Mouse (Mus musculus) heart, embryonic 10.5 days (tissue): ENCODE data around the gene Osbpl9. TPM values are rescaled to one million over a fixed set of nuclear protein-coding genes. Genes with fewer than 3 reads are reported as not detected.
A peak's percentile ranks its signal among the peaks of the same experiment; 100 is the strongest.

Experiments used
- DNase-seq: peaks from one replicate; pipeline ENCODE4 v3.0.0-alpha.2; 2017; ENCODE audit warnings: low spot score
- H3K27ac ChIP-seq: fragments of 300-500 bp; sonication (generic); 2 replicates; pipeline ENCODE4 v1.5.1; 2016; ENCODE audit warnings: mild to moderate bottlenecking
- H3K27me3 ChIP-seq: fragments of 300-500 bp; sonication (generic); 2 replicates; pipeline ENCODE4 v1.6.1; 2016; ENCODE audit warnings: mild to moderate bottlenecking; ENCODE audit not compliant: poor library complexity, insufficient read depth, severe bottlenecking
- H3K36me3 ChIP-seq: fragments of 300-500 bp; sonication (generic); 2 replicates; pipeline ENCODE4 v1.6.1; 2016; ENCODE audit warnings: mild to moderate bottlenecking, moderate library complexity
- H3K4me1 ChIP-seq: fragments of 300-500 bp; sonication (generic); 2 replicates; pipeline ENCODE4 v1.6.1; 2016; ENCODE audit warnings: mild to moderate bottlenecking
- H3K4me3 ChIP-seq: fragments of 300-500 bp; sonication (generic); 2 replicates; pipeline ENCODE4 v1.5.1; 2016; ENCODE audit warnings: mild to moderate bottlenecking, moderate library complexity
- H3K9me3 ChIP-seq: fragments of 300-500 bp; sonication (generic); 2 replicates; pipeline ENCODE4 v1.6.1; 2016; ENCODE audit warnings: mild to moderate bottlenecking, moderate library complexity
- WGBS: fragments of 180-500 bp; shearing (Covaris S2); methylation state at CpG from one replicate; pipeline ENCODE4 v1.1.7; 2016; 5-methylcytosine and 5-hydroxymethylcytosine counted together
- polyA plus RNA-seq: library from polyadenylated mRNA; unstranded; fragments of >200 nt; fragmentation: Nextera tagmentation; extraction: Ambion mirVana; gene quantifications from 2 replicates; pipeline ENCODE4 v1.2.1, GENCODE M21; 2016

Gene Osbpl9
- polyA plus RNA-seq, 1 experiment from 2014 or later: 43.5 TPM

GRCm38 (mm10) chr4:109193886-109194285, 8.2 kb downstream of the Osbpl9 start:
- no peak overlapping the region for H3K4me3 ChIP-seq
- WGBS: 77% methylated on average over 5 of the region's 5 CpGs
- peaks cover 15% of the 10 kb centered on the region for H3K4me1 ChIP-seq
- no peaks in the 10 kb centered on the region for H3K9me3 ChIP-seq
- H3K36me3 ChIP-seq: no peaks in the 10 kb centered on the region
- H3K27me3 ChIP-seq: no peaks in the 10 kb centered on the region
- DNase-seq: no peak
- H3K27ac ChIP-seq: no peak overlapping the region

- 54% methylated on average over 10 of the region's 10 CpGs for WGBS
- H3K36me3 ChIP-seq: no peaks in the 10 kb centered on the region
- H3K27me3 ChIP-seq: no peaks in the 10 kb centered on the region
- no peaks in the 10 kb centered on the region for H3K9me3 ChIP-seq
- H3K4me1 ChIP-seq: peaks cover 12% of the 10 kb centered on the region
- DNase-seq: no peak
- no peak overlapping the region for H3K4me3 ChIP-seq
- no peak overlapping the region; the same call in 1 of the 2 replicates for H3K27ac ChIP-seq
Observed at GRCm38 (mm10) chr4:109191598-109191997, 10.5 kb downstream of the Osbpl9 start.

- 79% methylated on average over 8 of the region's 8 CpGs for WGBS
Observed at GRCm38 (mm10) chr4:109185616-109186405, 16.3 kb downstream of the Osbpl9 start.

GRCm38 (mm10) chr4:109175677-109176076, 26.4 kb downstream of the Osbpl9 start:
- H3K9me3 ChIP-seq: no peaks in the 10 kb centered on the region
- 0 out of 2 replicates have a peak, but pooled peaks cover 1% of the 10 kb centered on the region for H3K36me3 ChIP-seq
- H3K4me3 ChIP-seq: no peak overlapping the region
- H3K27ac ChIP-seq: no peak overlapping the region
- H3K4me1 ChIP-seq: peaks cover 19% of the 10 kb centered on the region; the same call in 1 of the 2 replicates
- DNase-seq: no peak
- H3K27me3 ChIP-seq: no peaks in the 10 kb centered on the region

More at GRCm38 (mm10) chr4:109185616-109186405, 16.3 kb downstream of the Osbpl9 start:
- no peak overlapping the region for H3K4me3 ChIP-seq
- no peaks in the 10 kb centered on the region for H3K4me1 ChIP-seq
- DNase-seq: no peak
- no peaks in the 10 kb centered on the region for H3K27me3 ChIP-seq
- no peak overlapping the region for H3K27ac ChIP-seq
- no peaks in the 10 kb centered on the region for H3K9me3 ChIP-seq
- no peaks in the 10 kb centered on the region for H3K36me3 ChIP-seq

- Histone ChIP-seq H3K27ac (no peak overlapping the region), H3K4me3 (no peak overlapping the region), H3K4me1 (peaks cover 19% of the 10 kb centered on the region; the same call in 1 of the 2 replicates), H3K36me3 (0 out of 2 replicates have a peak, but pooled peaks cover 1% of the 10 kb centered on the region), H3K9me3 (no peaks in the 10 kb centered on the region), H3K27me3 (no peaks in the 10 kb centered on the region)
- DNase-seq: no peak
- WGBS: 58% methylated on average over 7 of the region's 7 CpGs
Observed at GRCm38 (mm10) chr4:109173775-109174440, 28.2 kb downstream of the Osbpl9 start.

GRCm38 (mm10) chr4:109173369-109173768, 28.7 kb downstream of the Osbpl9 start:
- H3K4me3 ChIP-seq: no peak overlapping the region
- H3K4me1 ChIP-seq: peaks cover 19% of the 10 kb centered on the region; the same call in 1 of the 2 replicates
- H3K36me3 ChIP-seq: 0 out of 2 replicates have a peak, but pooled peaks cover 1% of the 10 kb centered on the region
- no peaks in the 10 kb centered on the region for H3K27me3 ChIP-seq
- 83% methylated on average over 4 of the region's 4 CpGs for WGBS
- no peak overlapping the region for H3K27ac ChIP-seq
- H3K9me3 ChIP-seq: no peaks in the 10 kb centered on the region
- DNase-seq: no peak

GRCm38 (mm10) chr4:109165521-109166173, 36.4 kb downstream of the Osbpl9 start:
- H3K9me3 ChIP-seq: no peaks in the 10 kb centered on the region
- H3K27me3 ChIP-seq: no peaks in the 10 kb centered on the region
- no peaks in the 10 kb centered on the region for H3K36me3 ChIP-seq
- no peak overlapping the region for H3K4me3 ChIP-seq
- WGBS: 32% methylated on average over 12 of the region's 12 CpGs
- H3K27ac ChIP-seq: no peak overlapping the region
- H3K4me1 ChIP-seq: peaks cover 2% of the 10 kb centered on the region; the same call in 1 of the 2 replicates
- DNase-seq: peak; percentile 84

GRCm38 (mm10) chr4:109156481-109157261, 45.4 kb downstream of the Osbpl9 start:
- 32% methylated on average over 24 of the region's 24 CpGs for WGBS
- H3K36me3 ChIP-seq: no peaks in the 10 kb centered on the region
- no peaks in the 10 kb centered on the region for H3K9me3 ChIP-seq
- H3K27ac ChIP-seq: peak overlapping the region; percentile 42; the same call in 1 of the 2 replicates
- DNase-seq: no peak
- H3K27me3 ChIP-seq: no peaks in the 10 kb centered on the region
- H3K4me3 ChIP-seq: peak overlapping the region; percentile 44
- H3K4me1 ChIP-seq: peaks cover 16% of the 10 kb centered on the region

- WGBS: 77% methylated on average over 6 of the region's 6 CpGs
- no peak overlapping the region for H3K27ac ChIP-seq
- H3K4me3 ChIP-seq: no peak overlapping the region
- DNase-seq: no peak
- no peaks in the 10 kb centered on the region for H3K27me3 ChIP-seq
- H3K36me3 ChIP-seq: no peaks in the 10 kb centered on the region
- H3K9me3 ChIP-seq: no peaks in the 10 kb centered on the region
- peaks cover 16% of the 10 kb centered on the region for H3K4me1 ChIP-seq
Observed at GRCm38 (mm10) chr4:109156073-109156472, 46.0 kb downstream of the Osbpl9 start.

GRCm38 (mm10) chr4:109150214-109150613, 51.9 kb downstream of the Osbpl9 start:
- Histone ChIP-seq H3K9me3 (no peaks in the 10 kb centered on the region), H3K36me3 (no peaks in the 10 kb centered on the region), H3K27me3 (no peaks in the 10 kb centered on the region), H3K4me3 (no peak overlapping the region), H3K4me1 (peaks cover 6% of the 10 kb centered on the region; the same call in 1 of the 2 replicates), H3K27ac (no peak overlapping the region)
- no peak for DNase-seq
- WGBS: 55% methylated on average over 2 of the region's 2 CpGs

- Histone ChIP-seq H3K36me3 (no peaks in the 10 kb centered on the region), H3K9me3 (no peaks in the 10 kb centered on the region), H3K4me3 (no peak overlapping the region), H3K27ac (no peak overlapping the region), H3K4me1 (peaks cover 7% of the 10 kb centered on the region), H3K27me3 (no peaks in the 10 kb centered on the region)
- 82% methylated on average over 2 of the region's 2 CpGs for WGBS
- DNase-seq: no peak
Observed at GRCm38 (mm10) chr4:109149411-109149810, 52.7 kb downstream of the Osbpl9 start.
